Mouse (Mus musculus) liver, embryonic 15.5 days (tissue): Measurements from ENCODE around the gene Itfg1. TPM values are rescaled to one million over a fixed set of nuclear protein-coding genes. Genes with fewer than 3 reads are reported as not detected.
"Not testable (repeated sequence)": the region's sequence is repeated elsewhere in the genome, so short reads cannot be mapped to it uniquely, and the experiment has no call there.

Experiments
- ATAC-seq: fragments of 200-750 bp; cut with Nextera tagmentation; 2 replicates; pipeline ENCODE4 v1.8.0; 2017; ENCODE audit warnings: moderate number of reproducible peaks, mild to moderate bottlenecking, moderate library complexity; ENCODE audit not compliant: insufficient read depth
- H3K27ac ChIP-seq: fragments of 300-500 bp; sonication (generic); replicated peaks from 2 replicates; pipeline ENCODE4 v1.5.1; 2015; ENCODE audit warnings: mild to moderate bottlenecking, inconsistent platforms
- H3K27me3 ChIP-seq: fragments of 300-500 bp; sonication (generic); 2 replicates; pipeline ENCODE4 v1.6.1; 2015; ENCODE audit warnings: mild to moderate bottlenecking, inconsistent platforms
- H3K36me3 ChIP-seq: fragments of 300-500 bp; sonication (generic); replicated peaks from 2 replicates; pipeline ENCODE4 v1.6.1; 2015; ENCODE audit warnings: moderate library complexity, mild to moderate bottlenecking, inconsistent platforms
- H3K4me1 ChIP-seq: fragments of 300-500 bp; sonication (generic); replicated peaks from 2 replicates; pipeline ENCODE4 v1.6.1; 2015; ENCODE audit warnings: inconsistent platforms
- H3K4me2 ChIP-seq: fragments of 300-500 bp; sonication (generic); 2 replicates; pipeline ENCODE4 v1.6.1; 2015; ENCODE audit warnings: moderate library complexity, mild to moderate bottlenecking, inconsistent platforms
- H3K4me3 ChIP-seq: fragments of 300-500 bp; sonication (generic); replicated peaks from 2 replicates; pipeline ENCODE4 v1.5.1; 2015; ENCODE audit warnings: mild to moderate bottlenecking, inconsistent platforms
- H3K9ac ChIP-seq: fragments of 300-500 bp; sonication (generic); 2 replicates; pipeline ENCODE4 v1.6.1; 2015; ENCODE audit warnings: moderate library complexity, mild to moderate bottlenecking, inconsistent platforms
- H3K9me3 ChIP-seq: fragments of 300-500 bp; sonication (generic); replicated peaks from 2 replicates; pipeline ENCODE4 v1.6.1; 2016; ENCODE audit warnings: inconsistent platforms
- WGBS: fragments of 180-500 bp; shearing (Covaris S2); methylation state at CpG from one replicate; pipeline ENCODE4 v1.1.7; 2015; ENCODE audit warnings: mixed read lengths; ENCODE audit not compliant: insufficient replicate concordance; 5-methylcytosine and 5-hydroxymethylcytosine counted together
- polyA plus RNA-seq: library from polyadenylated mRNA; unstranded; fragments of >200 nt; fragmentation: Nextera tagmentation; extraction: Ambion mirVana; gene quantifications from 2 replicates; pipeline ENCODE4 v1.2.1, GENCODE M21; 2015

Itfg1 gene
- polyA plus RNA-seq = 22.6 and 23.1 TPM in 2 replicates

DNA sequence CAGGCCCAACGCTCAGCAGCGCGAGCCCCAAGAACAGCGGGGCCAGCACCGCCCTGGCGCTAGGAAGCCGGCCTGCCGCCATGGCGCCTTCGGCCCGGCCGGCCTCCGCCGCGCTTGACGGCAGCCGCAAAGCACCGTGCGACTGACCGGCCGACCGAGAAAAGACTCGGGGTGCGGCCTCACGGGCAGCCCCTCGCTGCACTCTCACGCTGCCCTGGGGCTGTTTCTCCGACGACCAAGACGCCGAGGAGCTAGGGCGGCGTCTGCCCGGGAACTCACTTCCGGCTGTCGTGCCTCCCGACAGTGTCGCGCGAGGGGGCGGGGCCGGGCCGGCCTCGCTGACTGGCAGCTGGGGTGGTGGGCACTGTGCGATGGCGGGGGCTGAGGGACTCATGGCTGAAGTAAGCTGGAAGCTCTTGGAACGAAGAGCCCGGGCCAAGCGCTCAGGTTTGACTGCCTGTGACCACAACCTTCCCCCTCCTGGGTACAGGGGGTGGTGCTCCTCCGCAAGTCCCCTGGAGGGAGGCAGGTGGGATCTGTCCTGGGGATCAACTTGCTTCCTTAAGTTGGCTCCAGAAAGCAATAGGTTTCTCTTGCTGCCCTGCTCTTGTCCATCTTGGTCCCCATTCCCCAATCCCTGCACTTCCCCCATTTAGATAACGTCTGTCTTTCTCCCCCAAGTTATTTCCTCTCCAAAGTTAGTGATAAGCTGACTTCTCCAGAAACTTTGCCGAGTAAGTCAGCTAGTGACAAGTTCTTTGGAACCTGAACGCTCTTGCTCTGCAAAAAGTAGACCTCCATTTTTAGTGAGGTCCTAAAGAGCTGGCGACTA is at the start of gene Itfg1, which contains the start of gene Phkb:
Itfg1 (minus strand) TSS at position 265 of the 832 bp plus-strand sequence.
Phkb (plus strand) TSS at position 303 of the 832 bp plus-strand sequence.
- under 1% methylated on average over 54 of the region's 54 CpGs for WGBS
- peak within 1 kb of the TSS; percentile 90 for H3K4me3 ChIP-seq
- no peaks in the 10 kb centered on the region for H3K27me3 ChIP-seq
- ATAC-seq = peak; percentile 92
- peak within 1 kb of the TSS; percentile 95 for H3K27ac ChIP-seq
- H3K36me3 ChIP-seq = peaks cover 9% of the 10 kb centered on the region
- peak within 1 kb of the TSS; percentile 80 for H3K9ac ChIP-seq
- peaks cover 23% of the 10 kb centered on the region for H3K4me1 ChIP-seq
- H3K9me3 ChIP-seq = no peaks in the 10 kb centered on the region
- H3K4me2 ChIP-seq = peak within 1 kb of the TSS; percentile 83

DNA sequence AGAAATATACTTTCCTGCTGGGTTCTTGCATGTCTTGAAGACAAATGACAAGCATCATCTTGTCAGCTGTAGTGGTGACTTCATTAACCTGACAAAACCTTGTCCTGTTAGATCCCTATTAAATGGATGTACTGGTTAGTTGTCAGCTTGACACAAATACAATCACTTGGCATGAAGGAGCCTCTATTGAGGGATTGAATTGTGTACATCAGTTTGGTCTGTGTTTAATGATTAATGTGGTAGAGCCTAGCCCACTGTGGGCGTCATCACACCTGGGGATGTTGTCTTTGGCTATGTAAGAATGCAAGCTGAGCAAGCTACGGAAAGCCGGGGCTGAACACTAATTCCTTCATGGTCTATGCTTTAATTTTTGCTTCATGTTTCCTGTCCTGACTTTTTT is 44.1 kb upstream of the Itfg1 start:
- H3K4me3 ChIP-seq = no peak overlapping the region
- no peaks in the 10 kb centered on the region for H3K9me3 ChIP-seq
- ATAC-seq = no peak
- 78% methylated on average over 3 of the region's 3 CpGs for WGBS
- no peak overlapping the region for H3K4me2 ChIP-seq
- H3K4me1 ChIP-seq = no peaks in the 10 kb centered on the region
- no peak overlapping the region for H3K27ac ChIP-seq
- H3K27me3 ChIP-seq = no peaks in the 10 kb centered on the region
- no peak overlapping the region for H3K9ac ChIP-seq
- peaks cover 13% of the 10 kb centered on the region; the same call in 1 of the 2 replicates for H3K36me3 ChIP-seq

DNA sequence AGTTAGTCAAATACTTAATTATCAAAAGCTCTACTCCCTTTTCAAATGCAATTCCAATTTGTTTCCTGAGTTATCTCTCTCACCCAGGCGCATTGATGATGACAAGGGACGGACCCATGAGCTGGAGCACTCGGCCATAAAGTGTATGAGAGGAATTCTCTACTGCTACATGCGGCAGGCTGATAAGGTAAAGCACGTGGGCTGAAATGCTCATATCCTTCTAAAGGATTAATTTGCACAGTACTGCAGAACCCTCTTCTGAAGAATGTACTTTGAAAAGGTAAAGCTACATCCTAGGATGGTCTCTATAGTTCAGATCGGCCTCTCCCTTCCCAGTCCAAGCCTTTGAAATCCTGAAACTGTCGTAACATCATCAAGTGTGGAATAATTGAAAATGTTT is 38.9 kb upstream of the Itfg1 start:
- Histone ChIP-seq H3K4me3 (no peak overlapping the region), H3K9ac (no peak overlapping the region), H3K27ac (no peak overlapping the region), H3K4me1 (no peaks in the 10 kb centered on the region), H3K9me3 (no peaks in the 10 kb centered on the region), H3K36me3 (peaks cover 8% of the 10 kb centered on the region; the same call in 1 of the 2 replicates), H3K27me3 (no peaks in the 10 kb centered on the region), H3K4me2 (no peak overlapping the region)
- peak; percentile 82 for ATAC-seq
- 53% methylated on average over 7 of the region's 7 CpGs for WGBS

DNA sequence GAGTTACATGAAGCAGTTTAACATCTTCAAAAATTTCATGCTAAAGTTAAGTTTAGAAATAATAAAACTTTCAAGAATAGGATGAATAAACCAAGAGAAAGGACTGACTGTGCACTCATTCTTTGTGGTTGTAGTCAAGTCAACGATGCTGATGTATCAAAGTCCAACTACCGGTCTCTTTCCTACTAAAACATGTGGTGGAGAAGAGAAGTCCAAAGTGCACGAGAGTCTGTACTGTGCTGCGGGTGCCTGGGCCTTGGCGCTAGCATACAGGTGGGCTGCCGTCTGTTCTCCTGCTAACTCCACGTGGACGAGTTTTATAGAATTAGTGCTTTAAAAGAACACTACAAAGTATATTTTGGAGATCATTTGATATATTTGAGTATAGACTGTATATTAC is 37.3 kb upstream of the Itfg1 start:
- Histone ChIP-seq H3K4me3 (no peak overlapping the region), H3K27me3 (no peaks in the 10 kb centered on the region), H3K9ac (no peak overlapping the region), H3K4me1 (peaks cover 3% of the 10 kb centered on the region; the same call in 1 of the 2 replicates), H3K36me3 (peaks cover 8% of the 10 kb centered on the region; the same call in 1 of the 2 replicates), H3K4me2 (no peak overlapping the region), H3K27ac (no peak overlapping the region), H3K9me3 (no peaks in the 10 kb centered on the region)
- WGBS = 78% methylated on average over 8 of the region's 8 CpGs
- ATAC-seq = no peak

DNA sequence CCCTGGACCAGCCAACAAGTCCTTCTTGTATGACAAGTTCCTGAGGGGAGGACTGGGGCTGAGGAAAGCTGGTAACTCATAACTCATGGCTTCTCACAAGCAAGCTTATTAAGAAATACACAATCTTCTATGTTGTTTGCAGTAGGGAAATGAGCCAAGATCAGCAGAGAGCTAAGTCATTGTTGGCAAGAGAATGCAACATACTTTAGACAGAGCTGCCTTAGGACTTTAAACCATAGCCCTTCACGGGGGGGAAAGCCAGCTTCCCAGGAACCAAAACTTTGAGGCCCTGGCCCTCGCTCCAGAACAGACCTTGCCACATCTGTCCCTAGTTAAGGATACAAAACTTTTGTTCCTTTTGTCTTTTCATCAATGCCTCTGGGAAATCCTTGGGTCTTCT is 30.9 kb upstream of the Itfg1 start:
- 76% methylated on average over 2 of the region's 2 CpGs for WGBS
- Histone ChIP-seq H3K9ac (no peak overlapping the region), H3K9me3 (no peaks in the 10 kb centered on the region), H3K27me3 (no peaks in the 10 kb centered on the region), H3K4me2 (no peak overlapping the region), H3K36me3 (no peaks in the 10 kb centered on the region), H3K27ac (no peak overlapping the region), H3K4me3 (no peak overlapping the region), H3K4me1 (peaks cover 3% of the 10 kb centered on the region; the same call in 1 of the 2 replicates)
- no peak for ATAC-seq

DNA sequence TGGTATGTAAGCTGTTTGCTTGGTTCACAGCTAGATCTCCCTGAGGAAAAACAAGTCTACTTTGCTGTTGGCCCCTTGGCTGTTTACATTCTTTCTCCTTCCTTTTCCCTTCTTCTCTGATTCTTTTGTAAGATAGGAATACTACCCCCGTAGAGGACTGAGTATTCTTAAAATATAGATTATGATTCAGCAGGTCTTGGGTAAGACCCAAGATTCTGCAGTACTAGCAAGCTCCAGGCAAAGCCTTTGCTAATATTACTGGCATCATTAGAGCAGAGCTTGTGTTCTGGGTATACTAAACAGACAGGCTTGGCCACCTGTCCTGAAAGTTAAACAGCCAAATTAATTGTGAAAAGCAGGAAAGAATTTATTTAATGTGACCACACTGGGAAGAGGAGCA is 21.7 kb upstream of the Itfg1 start:
- Histone ChIP-seq H3K4me2 (no peak overlapping the region), H3K4me3 (no peak overlapping the region), H3K9ac (no peak overlapping the region), H3K4me1 (no peaks in the 10 kb centered on the region), H3K9me3 (no peaks in the 10 kb centered on the region), H3K27ac (no peak overlapping the region), H3K36me3 (no peaks in the 10 kb centered on the region), H3K27me3 (no peaks in the 10 kb centered on the region)
- no peak for ATAC-seq
- WGBS = 28% methylated on average over 1 of the region's 1 CpGs

DNA sequence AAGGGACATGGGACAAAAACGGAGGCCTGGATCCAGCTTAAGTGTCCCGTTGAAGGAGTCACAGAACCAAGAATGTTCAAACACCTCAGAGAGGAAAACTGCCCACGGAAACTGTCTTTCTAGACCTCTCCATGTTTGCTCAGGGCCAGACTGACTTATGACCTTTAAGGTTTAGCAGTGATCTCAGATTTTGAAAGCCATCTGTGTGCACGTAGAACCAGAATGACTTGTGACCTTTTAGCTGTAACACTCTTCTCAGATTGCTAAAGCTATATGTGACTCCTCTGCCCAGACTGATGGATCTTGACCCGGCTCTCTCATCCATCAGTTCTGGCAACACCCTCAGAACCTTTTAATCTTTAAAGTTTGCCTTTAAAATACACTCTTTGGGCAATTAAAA is 19.9 kb upstream of the Itfg1 start:
- no peaks in the 10 kb centered on the region for H3K27me3 ChIP-seq
- H3K4me2 ChIP-seq = no peak overlapping the region
- no peak overlapping the region for H3K9ac ChIP-seq
- no peaks in the 10 kb centered on the region for H3K36me3 ChIP-seq
- ATAC-seq = no peak
- no peaks in the 10 kb centered on the region for H3K9me3 ChIP-seq
- no peaks in the 10 kb centered on the region; the same call in 1 of the 2 replicates for H3K4me1 ChIP-seq
- no peak overlapping the region for H3K27ac ChIP-seq
- H3K4me3 ChIP-seq = no peak overlapping the region
- 67% methylated on average over 5 of the region's 5 CpGs for WGBS

DNA sequence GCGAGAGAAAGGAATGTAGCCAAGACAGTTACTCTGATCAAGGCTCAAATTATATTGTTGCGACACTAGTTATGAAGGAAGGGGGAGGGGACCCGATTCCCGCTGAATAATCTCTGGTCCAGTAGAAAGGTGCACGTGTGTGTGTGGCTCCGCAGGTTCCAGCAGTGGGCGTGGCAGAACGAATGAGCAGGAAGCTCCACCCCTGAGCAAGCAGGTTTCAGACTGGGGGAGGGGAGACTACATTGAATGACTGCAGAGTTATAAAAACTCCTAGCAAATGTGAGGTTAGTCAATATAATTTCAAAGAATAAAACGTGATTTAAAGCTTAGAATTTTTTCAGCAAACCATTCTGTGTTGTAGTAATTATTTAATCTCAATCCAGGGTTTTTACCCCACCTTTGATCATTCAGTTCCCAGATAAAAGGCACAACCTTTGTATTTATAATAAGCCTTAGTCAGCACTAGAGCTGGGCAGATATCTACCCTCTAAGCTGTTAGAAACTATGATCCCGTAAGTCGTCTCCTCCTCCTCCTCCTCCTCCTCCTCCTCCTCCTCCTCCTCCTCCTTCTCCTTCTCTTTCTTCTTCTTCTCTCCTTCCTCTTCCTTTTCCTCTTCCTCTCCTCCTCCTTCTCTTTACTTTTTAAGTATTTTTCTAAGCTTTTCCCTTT is 16.6 kb upstream of the Itfg1 start:
- H3K4me2 ChIP-seq, ATAC-seq, H3K4me3 ChIP-seq: not testable (repeated sequence)

DNA sequence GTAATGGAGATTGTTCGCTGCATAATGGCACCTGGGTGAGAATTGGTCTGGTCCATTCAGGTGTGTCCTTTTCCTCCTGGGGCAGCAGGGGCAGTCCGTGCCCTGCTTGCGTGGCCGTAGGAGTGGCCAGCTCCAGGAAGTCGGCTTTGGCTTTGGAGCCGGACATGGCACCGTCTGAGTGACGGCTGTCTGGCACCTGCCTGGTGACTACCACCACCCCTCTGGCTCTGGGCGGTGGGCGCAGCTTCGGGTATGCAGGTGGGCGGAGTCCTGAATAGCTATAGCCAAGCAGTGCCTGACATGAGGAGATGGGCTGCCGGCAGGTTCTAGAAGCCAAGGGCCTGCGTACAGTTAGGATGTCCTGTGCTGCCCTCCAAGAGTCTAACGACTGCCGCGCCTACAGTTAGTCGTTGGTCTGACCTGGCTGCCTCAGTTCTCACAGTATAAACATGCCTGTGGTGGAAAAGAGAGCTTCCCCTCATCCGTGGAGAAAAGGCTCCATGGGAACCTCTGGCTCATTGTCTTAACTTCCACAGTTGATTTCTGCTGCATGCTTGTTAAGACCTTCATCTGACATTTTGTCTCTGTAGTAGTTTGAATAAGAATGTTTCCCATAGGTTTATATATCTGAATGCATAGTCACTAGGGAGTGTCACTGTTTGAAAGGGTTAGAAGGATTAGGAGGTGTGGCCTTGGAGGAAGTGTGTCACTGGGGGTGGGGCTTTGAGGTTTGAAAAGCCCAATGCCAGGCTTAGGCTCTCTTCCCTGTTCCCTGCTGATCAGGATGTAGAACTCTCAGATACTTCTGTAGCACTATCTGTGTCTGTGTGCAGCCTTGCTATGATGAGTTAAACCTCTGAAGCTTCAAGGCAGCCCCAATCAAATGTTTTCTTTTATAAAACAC is 13.8 kb upstream of the Itfg1 start:
- H3K4me3 ChIP-seq = no peak overlapping the region
- H3K36me3 ChIP-seq = 0 out of 2 replicates have a peak, but pooled peaks cover 6% of the 10 kb centered on the region
- no peaks in the 10 kb centered on the region for H3K9me3 ChIP-seq
- no peak overlapping the region for H3K4me2 ChIP-seq
- WGBS = 81% methylated on average over 19 of the region's 19 CpGs
- no peak overlapping the region for H3K9ac ChIP-seq
- no peak for ATAC-seq
- H3K4me1 ChIP-seq = no peaks in the 10 kb centered on the region; the same call in 1 of the 2 replicates
- no peaks in the 10 kb centered on the region for H3K27me3 ChIP-seq
- no peak overlapping the region for H3K27ac ChIP-seq

More for the DNA sequence above, 16.6 kb upstream of the Itfg1 start:
- H3K27me3 ChIP-seq, H3K4me1 ChIP-seq, H3K27ac ChIP-seq, H3K9ac ChIP-seq, H3K36me3 ChIP-seq, H3K9me3 ChIP-seq: not testable (repeated sequence)
- 34% methylated on average over 11 of the region's 11 CpGs for WGBS

DNA sequence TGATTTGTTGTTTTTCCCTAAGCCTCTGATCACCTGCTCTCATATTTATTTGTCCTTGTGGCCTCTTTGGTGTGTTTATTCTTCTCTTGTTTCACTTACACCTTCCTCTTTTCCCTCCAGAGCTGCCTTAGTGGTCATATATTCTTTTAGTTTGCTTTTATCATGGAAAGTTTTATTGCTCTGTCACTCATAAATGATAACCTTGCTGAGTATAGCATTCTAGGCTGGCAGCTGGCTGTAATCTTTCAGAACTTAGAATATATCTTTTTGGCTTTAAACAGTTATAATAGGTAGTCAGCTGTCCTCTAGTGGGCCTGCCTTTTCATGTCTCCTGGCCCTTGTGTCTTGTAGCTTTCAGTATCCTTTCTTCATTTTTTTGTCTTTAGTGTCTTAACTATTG is 5.2 kb upstream of the Itfg1 start:
- H3K36me3 ChIP-seq = no peaks in the 10 kb centered on the region
- H3K9me3 ChIP-seq = no peaks in the 10 kb centered on the region
- H3K27ac ChIP-seq = no peak overlapping the region
- no peak for ATAC-seq
- H3K4me2 ChIP-seq = no peak overlapping the region
- H3K27me3 ChIP-seq = no peaks in the 10 kb centered on the region
- H3K4me1 ChIP-seq = peaks cover 9% of the 10 kb centered on the region
- no peak overlapping the region for H3K9ac ChIP-seq
- no peak overlapping the region for H3K4me3 ChIP-seq

DNA sequence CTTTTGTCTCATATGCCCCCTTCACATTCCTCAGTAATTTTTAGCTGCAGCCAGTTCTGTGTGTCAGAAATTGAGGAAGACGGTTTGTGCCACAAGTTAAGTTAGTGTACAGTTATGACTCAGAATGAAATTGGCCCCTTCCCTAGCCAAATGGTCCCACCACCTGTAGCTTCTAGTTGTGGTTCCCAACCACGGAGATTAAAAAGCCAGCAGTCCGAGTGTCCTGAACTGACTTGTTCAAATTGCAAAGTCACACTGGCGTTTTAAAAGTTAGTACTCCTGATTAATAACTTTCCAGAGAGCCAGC is 721 bp upstream of the Itfg1 start:
- peaks cover 9% of the 10 kb centered on the region; the same call in 1 of the 2 replicates for H3K36me3 ChIP-seq
- no peaks in the 10 kb centered on the region for H3K27me3 ChIP-seq
- peak overlapping the region; percentile 80 for H3K9ac ChIP-seq
- WGBS = 0% methylated on average over 4 of the region's 4 CpGs
- H3K9me3 ChIP-seq = no peaks in the 10 kb centered on the region
- H3K27ac ChIP-seq = peak overlapping the region; percentile 95
- peak overlapping the region; percentile 90 for H3K4me3 ChIP-seq
- ATAC-seq = no peak
- H3K4me1 ChIP-seq = peaks cover 23% of the 10 kb centered on the region
- peak overlapping the region; percentile 83 for H3K4me2 ChIP-seq
